Mouse (Mus musculus): ENCODE data around the gene Gm42791. TPM values are rescaled to one million over a fixed set of nuclear protein-coding genes. Genes with fewer than 3 reads are reported as not detected.

Gene Gm42791
- polyA plus RNA-seq, 1 experiment, result not detected

DNA sequence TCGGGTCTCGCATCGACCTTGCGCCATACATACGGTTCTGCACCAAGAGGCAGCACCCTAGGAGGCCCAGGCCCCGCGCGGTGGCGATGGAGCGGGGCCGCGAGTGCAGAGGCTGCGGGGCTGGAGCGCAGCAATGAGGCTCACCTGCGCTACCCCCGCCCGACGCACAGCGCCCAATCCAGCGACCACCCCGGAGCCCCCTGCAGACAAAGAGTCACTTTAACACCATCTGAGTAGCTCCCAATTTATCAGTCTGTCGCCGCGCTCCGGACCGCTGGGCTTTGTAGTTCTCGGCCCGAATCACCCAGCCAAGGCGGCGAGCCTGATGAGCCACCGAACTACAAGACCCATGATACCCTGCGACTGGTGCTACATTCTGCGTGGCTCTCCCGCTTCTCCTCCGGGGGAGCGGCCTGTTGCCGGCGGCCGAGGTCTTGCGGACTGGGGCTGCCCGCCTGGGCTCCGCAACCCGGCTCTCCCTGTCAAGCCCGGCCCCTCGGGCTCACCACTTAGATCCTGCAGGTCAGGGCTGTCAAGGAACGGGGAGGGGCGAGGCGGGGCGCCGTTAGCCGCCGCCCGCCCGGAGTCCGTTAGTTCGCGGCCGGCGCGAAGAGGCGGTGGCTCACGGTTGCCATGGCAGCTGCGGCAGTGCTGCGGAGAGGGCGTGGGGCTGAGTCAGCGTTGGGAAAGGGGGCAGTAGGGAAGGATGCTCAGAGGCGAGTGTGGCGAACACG is 66.4 kb downstream of the Gm42791 start:
- Histone ChIP-seq H3K4me1 (ENCODE audit: control insufficient read depth, insufficient read depth, low read length) (peaks cover 15% of the 10 kb centered on the region; the same call in 1 of the 2 replicates), H3K27ac (ENCODE audit: insufficient read depth, low read depth, low read length) (peak overlapping the region; percentile 84), H3K27me3 (replicated peaks; ENCODE audit: control insufficient read depth, insufficient read depth, low read length) (no peaks in the 10 kb centered on the region), H3K36me3 (ENCODE audit: control insufficient read depth, insufficient read depth, low read length) (no peaks in the 10 kb centered on the region), H3K4me3 (ENCODE audit: insufficient read depth, low read depth, low read length) (peak overlapping the region; percentile 84)
- TF ChIP-seq POLR2A (IDR thresholded peaks at IDR 0.05; ENCODE audit: low read depth, low read length) (peak; percentile 9), CTCF (conservative IDR thresholded peaks at IDR 0.05; ENCODE audit: insufficient read depth, insufficient read length, low read depth, low read length) (0 out of 2 replicates have a peak, but pooled peaks have one; percentile 1)
- 1% methylated on average over 69 of the region's 69 CpGs for WGBS
- peak; percentile 97 for DNase-seq

DNA sequence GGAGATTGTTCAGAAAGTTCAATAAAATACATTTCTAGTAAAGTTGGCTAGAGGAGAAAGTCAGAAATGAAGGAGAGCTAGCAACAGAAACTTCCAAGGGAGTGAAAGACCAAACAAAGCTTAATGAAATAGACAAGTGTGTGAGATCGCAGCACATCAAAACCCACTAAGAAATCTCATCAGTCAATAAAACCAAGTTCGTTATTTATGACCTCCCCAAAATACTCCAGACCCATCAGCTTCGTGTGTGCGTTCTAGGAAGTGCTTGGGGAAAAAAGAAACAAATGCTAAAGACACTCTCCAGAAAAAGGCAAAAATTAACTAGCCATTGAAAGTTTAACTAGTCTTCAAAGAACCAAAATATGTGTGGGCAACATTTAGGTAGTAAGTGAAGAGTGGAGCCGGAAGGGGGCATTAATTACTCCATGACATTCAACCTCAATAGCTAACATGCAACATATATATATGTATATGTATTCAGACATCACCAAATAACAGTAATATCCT is 67.2 kb downstream of the Gm42791 start:
- Histone ChIP-seq H3K4me1 (ENCODE audit: control insufficient read depth, insufficient read depth, low read length) (peaks cover 15% of the 10 kb centered on the region; the same call in 1 of the 2 replicates), H3K27ac (ENCODE audit: insufficient read depth, low read depth, low read length) (no peak overlapping the region; the same call in 1 of the 2 replicates), H3K4me3 (ENCODE audit: insufficient read depth, low read depth, low read length) (peak overlapping the region; percentile 84; the same call in 1 of the 2 replicates), H3K27me3 (replicated peaks; ENCODE audit: control insufficient read depth, insufficient read depth, low read length) (no peaks in the 10 kb centered on the region), H3K36me3 (ENCODE audit: control insufficient read depth, insufficient read depth, low read length) (no peaks in the 10 kb centered on the region)
- 24% methylated on average over 5 of the region's 5 CpGs for whole genome bisulfite sequencing
- no peak for TF ChIP-seq CTCF (conservative IDR thresholded peaks at IDR 0.05; ENCODE audit: insufficient read depth, insufficient read length, low read depth, low read length)
- TF ChIP-seq POLR2A (IDR thresholded peaks at IDR 0.05; ENCODE audit: low read depth, low read length), result no peak
- peak; percentile 57 for DNase-seq

DNA sequence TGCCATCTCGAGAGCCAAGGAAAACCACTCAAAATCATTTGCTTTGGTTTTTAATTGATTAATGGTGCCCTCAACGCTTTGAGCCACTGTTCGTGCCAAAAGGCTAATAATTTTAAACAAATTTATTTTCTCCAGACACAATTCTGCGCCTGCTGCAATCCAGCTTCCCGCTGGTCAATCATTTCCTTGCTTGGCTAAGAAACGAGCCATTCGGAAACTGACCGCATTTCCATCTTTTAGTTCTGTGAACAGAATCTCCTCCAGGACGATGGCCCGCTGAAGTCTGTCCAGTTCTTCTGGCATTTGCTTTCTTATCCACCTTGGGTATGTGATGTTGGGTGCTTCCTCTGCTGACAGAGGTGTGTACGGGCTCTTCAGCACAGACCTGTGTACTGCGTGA is 70.4 kb downstream of the Gm42791 start:
- Histone ChIP-seq H3K4me1 (ENCODE audit: control insufficient read depth, insufficient read depth, low read length) (peaks cover 12% of the 10 kb centered on the region; the same call in 1 of the 2 replicates), H3K4me3 (ENCODE audit: insufficient read depth, low read depth, low read length) (no peak overlapping the region), H3K27me3 (replicated peaks; ENCODE audit: control insufficient read depth, insufficient read depth, low read length) (no peaks in the 10 kb centered on the region), H3K36me3 (ENCODE audit: control insufficient read depth, insufficient read depth, low read length) (no peaks in the 10 kb centered on the region), H3K27ac (ENCODE audit: insufficient read depth, low read depth, low read length) (no peak overlapping the region)
- DNase-seq, result peak; percentile 66
- no peak for TF ChIP-seq CTCF (conservative IDR thresholded peaks at IDR 0.05; ENCODE audit: insufficient read depth, insufficient read length, low read depth, low read length)
- TF ChIP-seq POLR2A (IDR thresholded peaks at IDR 0.05; ENCODE audit: low read depth, low read length), result no peak
- 48% methylated on average over 12 of the region's 12 CpGs for WGBS

DNA sequence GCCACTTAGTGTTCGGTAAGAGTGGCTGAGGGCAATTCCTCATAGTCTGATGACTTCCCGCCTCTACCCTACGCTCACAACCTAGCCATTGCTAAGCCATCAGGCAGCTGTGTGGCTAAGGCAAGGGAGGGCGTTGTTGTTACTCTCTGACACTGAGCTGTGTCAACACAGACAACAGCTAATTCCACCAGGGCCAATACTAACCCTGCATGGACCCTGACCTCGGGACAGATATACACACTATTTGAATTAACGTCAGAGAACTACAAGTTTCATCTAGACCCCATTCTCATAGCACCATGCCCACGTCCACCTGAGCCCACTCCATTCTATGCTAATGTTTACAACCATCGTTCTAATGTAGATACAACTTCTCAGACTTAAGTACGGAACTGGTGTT is 70.9 kb downstream of the Gm42791 start:
- TF ChIP-seq POLR2A (IDR thresholded peaks at IDR 0.05; ENCODE audit: low read depth, low read length), result no peak
- no peak for TF ChIP-seq CTCF (conservative IDR thresholded peaks at IDR 0.05; ENCODE audit: insufficient read depth, insufficient read length, low read depth, low read length)
- H3K36me3 ChIP-seq (ENCODE audit: control insufficient read depth, insufficient read depth, low read length), result no peaks in the 10 kb centered on the region
- no peak for DNase-seq
- no peak overlapping the region for H3K4me3 ChIP-seq (ENCODE audit: insufficient read depth, low read depth, low read length)
- 57% methylated on average over 9 of the region's 9 CpGs for WGBS
- H3K4me1 ChIP-seq (ENCODE audit: control insufficient read depth, insufficient read depth, low read length), result peaks cover 8% of the 10 kb centered on the region; the same call in 1 of the 2 replicates
- H3K27me3 ChIP-seq (replicated peaks; ENCODE audit: control insufficient read depth, insufficient read depth, low read length), result no peaks in the 10 kb centered on the region
- no peak overlapping the region for H3K27ac ChIP-seq (ENCODE audit: insufficient read depth, low read depth, low read length)

DNA sequence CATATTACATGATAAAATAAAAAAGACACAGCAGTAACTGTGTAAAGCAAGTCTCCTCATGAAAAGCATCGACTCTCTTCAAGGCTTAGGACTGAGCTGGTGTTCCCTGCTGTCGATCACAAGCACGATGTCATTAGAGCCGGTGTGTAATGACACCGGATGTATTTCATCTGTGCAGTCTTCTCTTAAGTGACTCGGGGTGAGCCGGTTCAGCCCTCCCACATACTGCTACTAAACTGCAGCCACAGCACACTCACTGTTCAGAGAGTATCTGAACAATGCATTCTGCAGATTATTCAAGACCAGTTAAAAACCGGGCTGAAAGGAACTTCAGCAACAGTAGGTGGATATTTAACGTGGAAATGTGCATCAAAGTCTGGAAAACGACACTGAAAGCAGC is 71.5 kb downstream of the Gm42791 start:
- Histone ChIP-seq H3K27ac (ENCODE audit: insufficient read depth, low read depth, low read length) (no peak overlapping the region), H3K27me3 (replicated peaks; ENCODE audit: control insufficient read depth, insufficient read depth, low read length) (no peaks in the 10 kb centered on the region), H3K4me3 (ENCODE audit: insufficient read depth, low read depth, low read length) (no peak overlapping the region), H3K4me1 (ENCODE audit: control insufficient read depth, insufficient read depth, low read length) (peaks cover 7% of the 10 kb centered on the region; the same call in 1 of the 2 replicates), H3K36me3 (ENCODE audit: control insufficient read depth, insufficient read depth, low read length) (no peaks in the 10 kb centered on the region)
- no peak for DNase-seq
- no peak for TF ChIP-seq CTCF (conservative IDR thresholded peaks at IDR 0.05; ENCODE audit: insufficient read depth, insufficient read length, low read depth, low read length)
- TF ChIP-seq POLR2A (IDR thresholded peaks at IDR 0.05; ENCODE audit: low read depth, low read length), result no peak
- 25% methylated on average over 10 of the region's 10 CpGs for WGBS

DNA sequence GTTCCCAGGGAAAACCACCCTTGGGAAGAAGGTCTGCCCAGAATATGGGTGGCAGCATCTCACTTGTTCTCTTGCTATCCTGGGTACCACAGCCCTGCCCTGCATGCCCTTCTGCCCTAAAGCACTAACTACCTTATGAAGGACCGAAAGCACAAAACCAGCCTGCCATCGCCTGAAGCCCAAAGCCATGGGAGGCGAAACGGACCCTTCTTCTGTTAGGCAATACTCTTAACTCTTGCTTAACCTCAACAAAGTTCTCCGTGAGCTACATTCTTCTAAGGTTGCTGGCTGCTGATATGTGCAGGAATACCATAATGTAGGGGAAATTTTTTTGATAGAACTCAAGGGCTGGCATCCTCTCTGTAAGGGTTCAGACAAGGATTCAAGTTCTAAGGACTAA is 72.2 kb downstream of the Gm42791 start:
- Histone ChIP-seq H3K4me1 (ENCODE audit: control insufficient read depth, insufficient read depth, low read length) (peaks cover 7% of the 10 kb centered on the region; the same call in 1 of the 2 replicates), H3K27me3 (replicated peaks; ENCODE audit: control insufficient read depth, insufficient read depth, low read length) (no peaks in the 10 kb centered on the region), H3K4me3 (ENCODE audit: insufficient read depth, low read depth, low read length) (no peak overlapping the region), H3K27ac (ENCODE audit: insufficient read depth, low read depth, low read length) (no peak overlapping the region), H3K36me3 (ENCODE audit: control insufficient read depth, insufficient read depth, low read length) (no peaks in the 10 kb centered on the region)
- WGBS, result 92% methylated on average over 5 of the region's 5 CpGs
- no peak for DNase-seq
- TF ChIP-seq POLR2A (IDR thresholded peaks at IDR 0.05; ENCODE audit: low read depth, low read length), result no peak
- TF ChIP-seq CTCF (conservative IDR thresholded peaks at IDR 0.05; ENCODE audit: insufficient read depth, insufficient read length, low read depth, low read length), result no peak

DNA sequence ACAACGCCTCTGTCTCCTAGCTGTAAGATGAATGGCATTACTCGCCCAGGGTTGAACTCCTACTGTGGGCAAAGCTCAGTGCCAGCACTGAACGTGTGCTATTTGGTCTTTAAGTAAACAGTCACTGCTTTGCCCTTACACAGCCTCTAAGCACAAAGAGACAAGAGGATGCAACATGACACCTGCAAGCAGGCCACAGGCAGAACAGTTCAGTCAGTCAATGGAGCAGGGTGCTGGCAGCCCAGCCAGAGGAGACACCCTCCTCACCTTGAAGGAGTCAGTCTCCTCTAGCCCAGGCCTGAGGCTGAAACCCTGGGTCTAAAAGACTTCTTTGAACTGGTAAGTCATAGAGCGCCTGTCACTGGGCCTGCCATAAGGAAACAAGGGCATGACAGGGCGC is 76.9 kb downstream of the Gm42791 start:
- Histone ChIP-seq H3K4me3 (ENCODE audit: insufficient read depth, low read depth, low read length) (no peak overlapping the region), H3K36me3 (ENCODE audit: control insufficient read depth, insufficient read depth, low read length) (peaks cover 4% of the 10 kb centered on the region), H3K27me3 (replicated peaks; ENCODE audit: control insufficient read depth, insufficient read depth, low read length) (no peaks in the 10 kb centered on the region), H3K4me1 (ENCODE audit: control insufficient read depth, insufficient read depth, low read length) (no peaks in the 10 kb centered on the region), H3K27ac (ENCODE audit: insufficient read depth, low read depth, low read length) (no peak overlapping the region)
- 80% methylated on average over 5 of the region's 5 CpGs for WGBS
- no peak for TF ChIP-seq CTCF (conservative IDR thresholded peaks at IDR 0.05; ENCODE audit: insufficient read depth, insufficient read length, low read depth, low read length)
- DNase-seq, result no peak
